Mouse (Mus musculus) T-helper 1 cell (primary cell): ENCODE data around the gene Sycp2.

Source experiments
- in situ Hi-C: fragments of 300-600 bp; cut with MboI, MseI; formaldehyde crosslinking; loops from one replicate; pipeline ENCODE4 v1.15.1; 2025; ENCODE audit warnings: high pct_unique_total_duplicates

Gene Sycp2

DNA sequence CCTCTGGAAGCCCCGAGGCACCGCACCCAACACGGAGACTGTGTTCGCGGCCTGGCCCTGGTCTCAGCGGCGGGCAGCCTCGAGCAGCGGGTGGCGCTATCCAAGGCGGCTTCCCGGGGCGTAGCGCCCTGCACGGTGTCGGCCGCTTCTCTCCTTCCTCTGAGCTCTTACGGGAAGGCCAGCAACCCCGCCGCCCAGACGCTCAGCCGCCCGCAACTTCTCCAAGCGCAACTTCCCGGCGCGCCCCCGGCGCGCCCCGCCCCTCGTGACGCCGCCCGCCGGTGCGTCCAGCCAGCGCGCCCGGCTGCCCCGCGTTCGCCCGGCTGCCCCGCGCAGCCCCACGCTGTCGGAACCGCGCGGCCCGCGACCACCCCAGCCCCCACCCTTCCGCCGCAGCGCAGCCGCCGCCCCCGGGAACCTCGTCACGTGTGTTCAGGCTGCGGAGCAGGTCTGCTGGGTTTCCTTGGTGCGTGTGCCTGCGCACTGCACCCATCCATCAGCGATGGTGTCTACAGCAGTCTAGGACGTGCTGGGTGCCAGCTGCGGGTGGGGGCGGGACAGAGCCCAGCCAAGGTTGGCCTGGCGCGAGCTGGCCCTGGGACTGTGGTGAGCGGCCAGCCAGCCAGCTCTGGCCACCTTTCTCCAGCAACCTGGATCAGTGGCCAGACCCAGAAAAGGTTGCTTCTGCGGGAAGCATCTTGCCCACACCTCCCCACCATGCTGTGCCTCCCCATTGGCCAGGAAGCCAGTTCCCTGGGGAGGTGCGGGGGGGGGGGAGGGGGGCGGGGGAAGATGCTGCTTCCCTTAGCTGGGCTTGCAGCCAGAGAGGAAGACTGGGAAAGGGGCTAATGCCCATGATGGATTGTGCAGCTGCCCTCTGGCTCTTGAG lies 7.0 kb upstream of the Sycp2 start, which contains the start of the genes Ppp1r3d and Fam217b:
TSS of gene Ppp1r3d (minus strand) at position 212 of the 889 bp plus-strand sequence.
TSS of gene Fam217b (plus strand) at position 264 of the 889 bp plus-strand sequence.
- in situ Hi-C loops: loop anchor here (25.0 kb wide), 1 partner anchor 1723 kb away; no protein-coding TSS in a partner anchor

DNA sequence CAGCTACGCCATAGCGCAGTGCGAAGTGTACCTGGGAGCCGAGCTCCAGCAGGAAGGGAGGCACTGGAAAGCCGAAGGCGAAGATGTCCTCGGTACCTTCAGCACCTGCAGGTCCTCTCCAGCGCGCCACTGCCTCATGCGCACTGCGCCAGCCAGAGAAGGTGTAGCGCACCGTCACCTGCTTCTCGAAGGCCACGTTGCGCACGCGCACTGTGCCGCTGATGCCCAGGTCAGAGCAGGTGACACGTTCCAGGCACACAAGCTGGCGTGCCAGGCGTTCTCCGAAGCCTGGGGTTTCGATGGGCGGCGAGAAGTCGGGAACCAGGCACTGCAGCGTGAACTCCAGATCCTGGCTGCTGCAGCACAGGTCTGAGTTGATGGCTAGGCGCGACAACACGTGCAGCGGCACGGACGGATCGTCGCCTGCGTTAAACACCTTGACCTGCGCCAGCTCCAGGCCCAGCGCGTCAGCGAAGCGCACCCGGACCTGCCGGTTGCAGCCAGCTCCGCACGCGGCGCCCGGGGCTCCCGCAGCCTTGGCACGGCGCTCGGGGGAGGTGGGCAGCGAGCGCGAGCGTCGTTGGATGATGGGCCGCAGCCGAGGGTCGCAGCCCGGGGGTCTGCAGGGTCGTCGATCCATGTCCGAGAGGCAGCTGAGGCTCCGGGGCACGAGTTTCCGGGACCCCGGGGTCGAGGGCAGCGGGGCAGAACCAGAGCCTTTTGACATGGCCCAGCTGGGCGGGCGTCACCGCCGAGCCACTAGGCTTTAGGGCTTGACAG lies 6.2 kb upstream of the Sycp2 start:
- in situ Hi-C loops: loop anchor here (25.0 kb wide), 1 partner anchor 1724 kb away; no protein-coding TSS in a partner anchor

DNA sequence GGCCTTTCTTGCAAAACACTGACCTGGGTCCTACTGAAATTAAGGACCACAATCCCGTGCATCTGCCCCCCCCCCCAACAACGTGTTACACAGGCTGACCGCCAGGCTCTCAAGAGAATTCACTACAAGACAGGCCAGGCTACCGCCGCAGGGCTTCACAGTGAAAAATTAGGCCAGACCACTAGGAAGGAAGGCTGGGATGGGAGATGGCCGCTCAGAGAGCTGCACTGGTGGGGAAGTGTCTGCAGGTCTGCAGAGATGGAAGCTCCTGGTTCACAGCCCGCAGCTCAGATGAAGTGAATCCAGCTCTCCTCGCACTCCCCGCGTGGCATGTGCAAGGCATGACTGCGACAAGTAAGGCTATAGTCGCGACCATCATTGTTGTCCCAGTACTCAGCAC lies 5.6 kb upstream of the Sycp2 start:
- in situ Hi-C loops: loop anchor here (25.0 kb wide), 1 partner anchor 1724 kb away; no protein-coding TSS in a partner anchor

DNA sequence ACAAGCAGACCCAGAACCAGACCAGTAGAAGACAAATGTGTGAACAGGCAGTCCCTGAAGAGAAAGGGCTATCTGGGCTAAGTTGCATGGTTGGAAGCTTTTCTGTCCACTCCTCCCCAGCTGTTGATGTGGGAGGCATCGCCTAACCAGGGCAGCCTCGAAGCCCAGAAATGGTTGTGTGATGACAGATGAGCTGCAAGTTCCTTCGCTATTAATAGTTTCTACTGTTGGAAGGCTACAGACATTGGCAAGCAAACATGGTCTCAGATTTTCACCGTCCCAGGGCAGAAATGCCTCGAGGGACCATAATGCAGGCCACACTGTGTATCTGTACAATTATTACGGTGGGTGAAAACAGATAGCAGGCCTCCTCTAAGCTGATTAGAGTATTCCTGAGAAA lies 5.1 kb upstream of the Sycp2 start:
- in situ Hi-C loops: loop anchor here (25.0 kb wide), 1 partner anchor 1725 kb away; no protein-coding TSS in a partner anchor

DNA sequence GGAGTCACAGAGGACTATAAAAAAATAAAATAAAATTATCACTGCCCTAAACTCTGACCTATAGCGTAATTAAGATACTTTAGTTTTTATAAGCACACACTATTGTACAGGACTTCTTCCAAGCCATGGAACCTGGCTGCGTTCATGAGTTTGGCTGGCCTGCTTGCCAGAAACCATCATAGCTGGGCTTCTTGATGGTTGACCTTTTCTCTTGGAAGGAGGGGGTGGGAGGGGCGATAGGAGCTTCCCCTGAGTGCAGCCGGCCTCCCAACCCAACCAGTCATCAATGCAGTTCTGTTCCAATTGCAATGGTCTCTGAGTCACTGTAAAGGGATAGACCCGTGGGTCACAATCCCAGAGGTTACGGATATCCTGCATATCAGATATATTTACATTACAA lies 2.8 kb upstream of the Sycp2 start:
- in situ Hi-C loops: loop anchor here (25.0 kb wide), 1 partner anchor 1727 kb away; no protein-coding TSS in a partner anchor

DNA sequence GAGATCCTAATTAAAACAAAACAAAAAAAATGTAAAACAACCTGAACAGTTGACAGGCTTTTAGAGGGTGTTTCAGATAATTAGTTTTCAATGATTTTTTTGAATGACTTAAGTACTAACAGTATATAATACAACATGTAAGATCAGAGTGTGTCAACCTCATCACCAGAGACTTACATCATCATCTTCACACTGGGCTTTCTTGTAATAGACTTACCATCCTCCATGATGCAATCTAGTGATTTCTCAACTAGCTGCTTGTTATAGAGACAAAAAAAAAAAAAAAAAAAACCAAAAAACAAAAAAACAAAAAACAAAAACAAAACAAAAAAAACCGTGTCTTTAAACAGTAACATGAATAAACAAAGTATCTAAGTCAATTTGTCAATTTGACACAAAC lies 1.5 kb upstream of the Sycp2 start:
- in situ Hi-C loops: loop anchor here (25.0 kb wide), 1 partner anchor 1728 kb away; no protein-coding TSS in a partner anchor

DNA sequence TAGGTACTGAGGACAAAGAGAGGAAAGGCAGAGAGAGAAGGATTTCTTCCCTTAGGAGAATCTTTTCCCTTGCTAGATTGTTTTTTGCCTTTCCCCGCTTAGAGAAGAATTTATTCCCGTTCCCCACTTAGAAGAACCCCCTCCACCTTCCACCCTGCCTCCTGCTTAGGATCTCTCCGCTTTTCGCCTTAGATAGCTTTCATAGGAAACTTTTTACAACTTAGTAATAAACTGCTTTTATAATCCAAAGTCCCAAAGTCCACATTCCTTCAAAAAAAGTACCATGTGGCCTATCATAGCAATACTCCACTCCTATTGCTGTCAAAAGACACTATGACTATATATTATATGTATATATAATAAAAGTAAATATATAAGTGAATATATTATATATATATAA lies 64.9 kb downstream of the Sycp2 start:
- in situ Hi-C loops: loop anchor here (10.0 kb wide), 1 partner anchor 208 kb away; no protein-coding TSS in a partner anchor

DNA sequence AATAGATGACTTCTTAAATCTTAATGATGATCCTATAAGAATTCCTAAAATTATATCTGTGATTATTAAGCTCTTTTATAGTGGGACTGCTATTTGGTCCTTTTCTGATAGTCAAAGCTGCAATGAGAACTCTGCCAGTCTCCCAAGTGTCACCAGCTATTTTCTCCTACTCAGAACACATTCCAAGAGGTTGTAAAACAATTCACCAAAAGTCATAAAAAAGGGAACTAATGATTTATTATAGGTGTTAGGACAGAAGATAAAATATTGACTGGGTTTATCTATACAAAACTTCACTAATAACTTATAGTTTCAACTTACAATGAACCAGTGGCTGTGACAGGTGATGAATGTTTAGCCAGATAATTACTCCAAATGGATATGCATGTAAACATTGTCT lies 65.4 kb downstream of the Sycp2 start:
- in situ Hi-C loops: loop anchor here (10.0 kb wide), 1 partner anchor 207 kb away; no protein-coding TSS in a partner anchor

DNA sequence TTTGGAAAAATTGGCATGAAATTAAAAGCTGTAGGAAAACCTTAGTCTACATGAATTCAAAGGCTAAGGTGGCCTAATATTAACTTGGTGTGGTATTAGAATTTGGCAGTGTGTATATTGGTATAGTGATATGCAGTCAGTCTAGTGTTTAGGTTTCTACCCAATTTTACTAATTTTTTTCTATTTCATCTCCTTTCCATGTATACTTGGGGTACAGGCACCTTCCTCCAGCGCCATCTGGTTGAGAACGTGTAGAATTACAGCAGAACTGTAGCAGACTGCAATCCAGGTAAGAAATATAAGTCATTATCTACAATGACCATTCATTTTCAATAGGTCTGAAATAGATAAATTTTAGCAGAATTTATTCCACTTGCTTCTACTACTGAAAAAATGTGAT lies 68.4 kb downstream of the Sycp2 start:
- in situ Hi-C loops: no loop called here

DNA sequence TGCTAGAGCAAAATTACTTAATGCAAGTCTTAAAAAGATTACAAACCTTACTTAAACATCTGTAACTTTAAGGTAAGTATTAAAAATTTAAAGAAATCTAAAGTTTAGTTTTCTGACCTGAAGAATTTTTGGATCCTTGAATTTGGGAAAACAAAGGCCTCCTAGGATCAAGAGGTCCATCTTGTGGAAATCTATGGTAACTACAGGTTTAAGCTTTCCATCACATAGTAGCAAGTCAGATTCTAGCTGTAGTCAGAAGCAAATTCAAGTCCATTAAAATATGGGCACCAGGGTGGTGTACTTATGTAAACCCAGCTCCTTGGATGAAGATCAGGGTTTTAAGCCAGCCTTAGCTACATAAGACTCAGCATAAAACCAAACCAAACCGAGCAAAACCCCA lies 69.6 kb downstream of the Sycp2 start:
- in situ Hi-C loops: no loop called here

DNA sequence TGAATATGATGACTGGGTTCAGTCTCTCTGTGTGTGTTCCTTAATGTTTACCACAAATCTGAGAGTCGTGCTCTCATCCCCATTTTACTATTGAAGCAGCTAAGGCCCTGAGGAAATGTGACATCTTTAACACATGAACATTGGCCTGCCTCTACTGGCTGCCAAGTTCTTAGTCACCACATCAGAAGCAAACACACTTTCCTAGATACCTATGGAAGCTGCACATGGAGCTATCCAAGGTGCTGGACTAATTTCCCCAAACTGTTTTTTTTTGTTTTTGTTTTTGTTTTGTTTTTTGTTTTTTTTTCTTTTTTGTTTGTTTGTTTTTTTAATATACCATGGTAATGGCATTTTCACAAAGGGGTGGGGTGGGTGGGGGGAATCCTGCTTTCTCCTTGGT lies 77.5 kb downstream of the Sycp2 start:
- in situ Hi-C loops: no loop called here

DNA sequence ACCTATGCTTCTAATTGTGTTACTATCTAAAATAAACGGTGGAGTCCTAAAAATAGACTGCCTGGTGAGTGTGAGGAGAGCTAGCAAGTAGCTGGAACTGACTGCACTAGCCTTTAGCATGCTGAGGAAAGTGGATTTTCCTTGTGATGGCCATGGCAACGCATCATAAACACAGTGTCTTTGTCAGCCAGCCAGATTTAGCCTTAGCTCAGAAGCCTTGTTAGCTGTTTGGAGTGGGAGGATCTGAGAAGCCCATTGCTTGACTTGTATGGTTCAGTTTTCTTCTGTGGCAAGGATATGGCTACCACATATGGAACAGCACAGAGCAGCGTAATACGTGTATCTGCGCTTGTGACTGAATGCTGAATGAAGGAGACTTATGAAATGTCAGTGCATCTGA lies 77.9 kb downstream of the Sycp2 start:
- in situ Hi-C loops: no loop called here

DNA sequence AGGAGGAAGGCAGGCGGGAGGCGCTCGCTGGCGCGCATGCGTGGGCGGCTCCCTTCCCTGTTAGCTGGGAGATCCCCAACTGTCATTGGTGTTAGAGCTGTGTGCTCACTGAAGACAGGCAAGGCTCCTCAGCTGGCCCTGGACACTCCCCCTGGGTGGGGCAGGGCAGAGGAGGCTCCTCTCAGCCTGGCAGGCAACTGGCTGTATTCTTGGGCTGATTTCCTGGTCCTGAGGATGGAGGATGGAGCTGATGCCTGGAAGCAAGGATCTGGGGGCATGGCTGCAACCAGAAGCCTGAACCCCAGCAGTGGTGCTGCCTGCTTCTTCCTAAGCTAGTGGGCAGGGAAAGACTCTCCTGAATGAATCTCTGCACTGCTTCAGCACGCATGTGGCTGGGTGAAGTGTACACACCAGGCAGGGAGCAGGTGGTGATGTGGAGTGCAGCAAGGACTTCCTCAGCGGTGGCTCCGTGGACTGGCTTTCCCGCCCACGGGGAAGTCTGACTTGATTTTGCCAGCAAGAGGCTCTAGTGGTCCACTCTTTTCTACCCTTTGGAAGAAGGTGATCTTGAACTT lies 79.9 kb downstream of the Sycp2 start:
- in situ Hi-C loops: no loop called here

DNA sequence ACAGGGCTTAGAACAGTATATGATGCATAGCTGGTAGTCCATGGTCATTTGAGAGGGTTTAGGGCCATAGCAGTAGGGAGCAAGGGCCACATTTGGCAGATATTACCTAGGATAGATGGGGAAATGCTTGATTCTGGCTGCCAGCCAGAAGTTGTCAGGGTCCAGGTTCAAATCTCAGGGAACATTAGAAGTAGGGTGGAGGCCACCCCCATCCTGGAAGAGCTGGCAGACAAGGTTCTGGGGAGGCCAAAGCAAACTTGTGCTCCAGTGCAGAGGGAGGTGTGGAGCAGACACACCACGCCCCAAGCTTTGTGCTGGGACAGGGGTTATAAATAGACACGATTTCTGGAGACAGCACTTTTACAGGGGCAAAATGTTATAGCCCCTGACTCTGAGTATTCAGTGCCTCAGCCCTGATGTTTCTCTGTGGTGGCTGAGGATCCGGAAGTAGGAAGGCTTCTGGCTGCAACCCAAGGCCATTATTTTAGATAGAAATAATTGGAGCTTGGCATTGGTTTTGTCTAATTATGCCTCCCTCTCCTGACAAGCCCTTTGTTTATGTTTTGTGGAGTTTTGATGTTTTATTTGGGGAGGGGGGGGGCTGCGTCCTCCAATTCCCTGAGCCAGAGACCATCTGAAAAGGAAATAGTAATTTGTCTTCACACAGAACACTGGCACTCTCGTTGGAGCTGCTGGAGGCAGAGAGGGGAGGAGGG lies 80.6 kb downstream of the Sycp2 start:
- in situ Hi-C loops: no loop called here

DNA sequence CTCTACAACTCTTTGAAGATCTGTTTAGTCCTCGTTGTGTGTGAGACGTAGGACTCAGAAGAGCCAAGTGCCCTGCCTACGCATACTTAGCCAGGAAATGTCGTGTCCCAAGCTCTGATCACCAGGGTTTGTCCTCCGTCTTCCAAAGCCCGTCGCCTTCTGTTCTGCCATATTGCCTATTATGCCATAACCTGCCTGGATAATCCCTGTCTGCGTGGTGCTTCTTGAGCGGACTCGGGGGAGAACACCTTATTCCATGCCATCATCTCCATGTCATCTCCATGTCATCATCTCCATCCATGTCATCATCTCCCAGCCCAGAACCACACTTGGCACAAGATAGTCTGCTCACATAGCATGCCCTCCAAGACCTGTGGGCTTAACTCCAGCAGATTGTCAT lies 81.4 kb downstream of the Sycp2 start:
- in situ Hi-C loops: no loop called here

DNA sequence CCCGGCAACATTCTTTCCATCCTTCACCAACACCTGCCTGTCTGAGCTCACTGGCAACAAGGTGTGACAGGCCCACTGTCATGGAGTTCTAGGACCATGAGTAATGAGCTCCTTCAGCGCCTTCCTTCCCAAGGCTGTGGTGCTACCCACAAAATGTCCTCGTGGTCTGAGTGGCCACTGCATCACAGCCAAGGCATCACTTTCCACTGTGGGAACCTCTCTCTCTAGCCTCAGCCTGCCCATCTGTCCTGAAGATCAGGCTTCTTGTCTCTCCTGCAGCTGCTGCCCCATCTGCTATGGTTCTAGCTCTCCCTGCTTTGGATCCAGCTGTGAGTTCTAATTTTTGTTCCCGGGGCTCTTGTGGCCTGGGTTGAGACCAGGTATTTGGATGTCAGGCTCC lies 82.7 kb downstream of the Sycp2 start:
- in situ Hi-C loops: no loop called here

DNA sequence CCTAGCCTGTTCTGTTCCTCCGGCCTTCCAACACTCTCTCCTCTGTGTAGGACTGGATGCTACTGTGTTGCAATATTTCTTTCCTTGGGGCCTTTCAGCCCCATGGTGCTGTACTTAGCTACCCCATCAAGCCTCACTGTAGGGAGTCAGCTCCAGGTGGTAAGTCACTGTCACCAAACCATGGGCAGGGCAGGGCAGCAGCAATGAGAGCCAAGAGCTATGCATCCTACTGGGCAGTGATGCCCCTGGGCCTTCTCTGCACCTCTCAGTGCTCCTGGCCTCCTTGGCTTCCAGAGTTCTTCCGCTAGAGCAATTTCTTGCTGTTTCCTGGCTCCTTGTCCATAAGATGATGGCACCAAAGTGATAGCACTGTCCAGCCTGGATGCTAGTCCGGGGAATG lies 83.1 kb downstream of the Sycp2 start:
- in situ Hi-C loops: no loop called here

DNA sequence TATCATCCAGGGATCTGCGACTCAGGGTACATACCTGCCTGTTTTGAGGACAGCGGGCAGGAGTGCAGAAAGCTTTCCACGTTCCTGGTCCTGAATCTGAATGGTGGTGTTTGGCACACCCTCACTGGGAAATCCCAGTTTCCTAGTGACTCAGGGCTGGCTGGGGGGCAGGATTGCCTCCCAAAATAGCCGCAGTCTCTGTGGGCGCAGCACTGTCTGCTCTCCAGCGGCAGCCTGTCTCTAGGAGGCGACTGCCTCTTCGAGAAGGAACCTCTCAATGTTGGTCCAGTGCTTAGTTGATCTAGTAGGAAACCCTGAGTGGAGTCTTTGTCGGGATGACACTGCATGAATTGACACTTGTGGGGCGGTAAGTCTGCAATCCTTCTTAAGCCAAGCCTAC lies 86.2 kb downstream of the Sycp2 start:
- in situ Hi-C loops: no loop called here

DNA sequence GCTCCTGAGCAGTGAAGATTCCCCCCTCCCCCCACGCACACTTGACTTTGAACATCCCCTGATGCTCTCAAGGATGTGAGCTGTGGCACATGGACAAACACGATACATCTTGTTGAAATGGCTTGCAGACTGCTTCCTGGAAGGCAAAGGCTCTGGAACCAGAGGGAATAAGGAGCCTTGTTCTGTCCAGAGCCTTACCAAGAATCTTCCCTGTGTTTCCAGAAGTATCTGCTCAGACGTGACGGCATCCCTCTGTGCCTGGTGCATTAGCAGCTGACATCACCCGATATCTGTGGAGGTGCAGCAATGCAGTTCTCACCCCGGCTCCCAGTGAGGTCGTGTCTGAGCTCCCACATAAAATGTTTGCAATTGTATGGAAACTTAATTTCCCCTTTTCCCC lies 87.7 kb downstream of the Sycp2 start:
- in situ Hi-C loops: no loop called here

DNA sequence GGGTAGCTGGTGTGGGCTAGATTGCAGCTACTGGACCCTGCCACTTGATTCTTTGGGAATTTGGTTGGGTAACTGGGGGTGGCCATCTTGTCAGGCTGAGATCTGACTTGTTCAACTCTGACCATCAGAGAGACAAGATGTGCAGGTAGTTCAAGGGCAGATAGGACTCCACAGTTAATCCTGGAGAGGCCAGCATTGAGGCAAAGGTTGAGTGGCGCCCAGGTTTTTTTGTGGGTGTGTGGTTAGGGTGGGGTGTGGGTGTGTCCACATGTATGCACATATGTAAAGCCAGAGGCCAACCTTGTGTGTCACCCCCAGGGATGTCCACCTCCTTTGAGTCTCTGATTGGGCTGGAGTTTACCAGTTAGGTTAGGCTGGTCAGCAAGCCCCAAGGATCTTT lies 91.2 kb downstream of the Sycp2 start:
- in situ Hi-C loops: no loop called here

DNA sequence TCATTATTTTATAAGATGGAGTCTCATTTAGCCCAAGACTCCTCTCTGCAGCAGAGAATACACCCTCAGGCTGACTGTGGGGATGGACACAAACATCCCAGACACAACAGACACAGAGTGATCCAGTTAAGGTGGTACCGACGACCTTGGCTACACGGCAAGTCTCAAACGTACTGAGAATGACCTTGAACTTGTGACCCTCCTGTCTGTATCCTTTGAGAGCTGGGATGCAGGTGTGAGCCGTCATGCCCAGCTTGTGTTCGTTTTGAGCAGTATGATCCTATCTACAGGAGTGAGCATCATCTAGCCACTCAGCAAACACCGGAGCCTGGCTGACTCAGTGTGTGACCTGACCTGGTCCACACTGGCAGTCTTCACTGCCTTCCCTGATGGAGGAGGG lies 93.9 kb downstream of the Sycp2 start:
- in situ Hi-C loops: no loop called here
